Mouse (Mus musculus) heart, adult 2 months (tissue): Measurements from ENCODE around the gene Macrod2. TPM values are rescaled to one million over a fixed set of nuclear protein-coding genes. Genes with fewer than 3 reads are reported as not detected.

Experiments
- DNase-seq, 2 experiments: peaks; one replicate each; pipeline ENCODE4 v3.0.0; 2021
- H3K27ac ChIP-seq: fragments of 200-600 bp; 2 replicates; pipeline ENCODE4 v1.8.1; 2022
- H3K27me3 ChIP-seq: fragments of 200-500 bp; 2 replicates; pipeline ENCODE4 v1.6.1; 2012; ENCODE audit warnings: mild to moderate bottlenecking, low read length, inconsistent platforms, mixed read lengths; ENCODE audit not compliant: control insufficient read depth, insufficient read depth
- H3K36me3 ChIP-seq: fragments of 200-500 bp; 2 replicates; pipeline ENCODE4 v1.6.1; 2012; ENCODE audit warnings: low read length, inconsistent platforms; ENCODE audit not compliant: control insufficient read depth, insufficient read depth
- H3K4me1 ChIP-seq: fragments of 200-500 bp; 2 replicates; pipeline ENCODE4 v1.6.1; 2011; ENCODE audit warnings: low read length; ENCODE audit not compliant: control insufficient read depth, insufficient read depth
- H3K4me3 ChIP-seq: fragments of 200-600 bp; 2 replicates; pipeline ENCODE4 v1.8.1; 2022
- H3K79me2 ChIP-seq: fragments of 200-500 bp; replicated peaks from 2 replicates; pipeline ENCODE4 v1.6.1; 2012; ENCODE audit warnings: mild to moderate bottlenecking, inconsistent platforms, low read length, moderate library complexity, mixed read lengths; ENCODE audit not compliant: control insufficient read depth, insufficient read depth
- H3K9ac ChIP-seq: fragments of 200-500 bp; 2 replicates; pipeline ENCODE4 v1.6.1; 2012; ENCODE audit warnings: low read depth, mild to moderate bottlenecking, control low read depth, inconsistent platforms, low read length, mixed read lengths
- CTCF ChIP-seq: fragments of 200-600 bp; IDR thresholded peaks from 2 replicates; pipeline ENCODE4 v1.8.1; 2022; ENCODE audit warnings: antibody characterized with exemption, mild to moderate bottlenecking, moderate library complexity
- EP300 ChIP-seq: fragments of 200-500 bp; IDR thresholded peaks from 2 replicates; pipeline ENCODE4 v1.6.1; 2011; ENCODE audit warnings: low read depth, low read length, control low read depth; ENCODE audit not compliant: insufficient read depth
- POLR2A ChIP-seq: fragments of 200-500 bp; IDR thresholded peaks from 2 replicates; pipeline ENCODE4 v1.6.1; 2011; ENCODE audit warnings: mild to moderate bottlenecking, low read depth, low read length, control low read depth; ENCODE audit not compliant: insufficient read depth
- WGBS: fragments of 180-500 bp; shearing (Covaris S2); methylation state at CpG from one replicate; pipeline ENCODE4 v1.1.7; 2018; 5-methylcytosine and 5-hydroxymethylcytosine counted together
- intact Hi-C: fragments of 180-260 bp; cut with DNase I; formaldehyde crosslinking; loops from one replicate; pipeline ENCODE4 v1.15.1; 2025
- polyA plus RNA-seq: library from polyadenylated mRNA; depleted of rRNA; stranded (reverse); fragments of >200 nt; gene quantifications from 2 replicates; pipeline ENCODE4 v1.2.3, GENCODE M21; 2012
- total RNA-seq, 2 experiments: library from RNA; stranded (reverse); gene quantifications; 2 replicates each; pipeline ENCODE4 v1.2.3; 2021

Macrod2 gene
- total and polyA plus RNA-seq, 3 experiments = 2.3 to 9.7 (median 8.5) TPM

GRCm38 (mm10) chr2:142026721-142027120, 1631.6 kb downstream of the Macrod2 start:
- no peaks in the 10 kb centered on the region for H3K36me3 ChIP-seq

GRCm38 (mm10) chr2:142030756-142031646, 1635.9 kb downstream of the Macrod2 start:
- Histone ChIP-seq H3K36me3 (no peaks in the 10 kb centered on the region), H3K79me2 (no peaks in the 10 kb centered on the region), H3K27me3 (no peaks in the 10 kb centered on the region), H3K27ac (no peak overlapping the region), H3K4me3 (no peak overlapping the region), H3K9ac (no peak overlapping the region), H3K4me1 (no peaks in the 10 kb centered on the region)
- no peak for TF ChIP-seq CTCF
- no peak for TF ChIP-seq POLR2A
- no peak for TF ChIP-seq EP300
- DNase-seq = no peak
- WGBS = 62% methylated on average over 10 of the region's 10 CpGs
- intact Hi-C loops = no loop called here

More at GRCm38 (mm10) chr2:142026721-142027120, 1631.6 kb downstream of the Macrod2 start:
- Histone ChIP-seq H3K79me2 (no peaks in the 10 kb centered on the region), H3K27me3 (no peaks in the 10 kb centered on the region), H3K4me1 (no peaks in the 10 kb centered on the region), H3K27ac (no peak overlapping the region), H3K9ac (no peak overlapping the region), H3K4me3 (no peak overlapping the region)
- no peak for TF ChIP-seq CTCF
- TF ChIP-seq POLR2A = no peak
- TF ChIP-seq EP300 = no peak
- no peak for DNase-seq
- intact Hi-C loops = no loop called here

GRCm38 (mm10) chr2:142055576-142055975, 1660.5 kb downstream of the Macrod2 start:
- no peak overlapping the region for H3K27ac ChIP-seq
- no peaks in the 10 kb centered on the region for H3K4me1 ChIP-seq
- H3K36me3 ChIP-seq = no peaks in the 10 kb centered on the region
- H3K27me3 ChIP-seq = no peaks in the 10 kb centered on the region
- H3K9ac ChIP-seq = no peak overlapping the region
- 90% methylated on average over 6 of the region's 6 CpGs for WGBS
- DNase-seq = no peak
- no peak overlapping the region for H3K4me3 ChIP-seq
- no peaks in the 10 kb centered on the region for H3K79me2 ChIP-seq
- intact Hi-C loops = no loop called here
- TF ChIP-seq CTCF (no peak), EP300 (no peak), POLR2A (no peak)

- H3K27me3 ChIP-seq = no peaks in the 10 kb centered on the region
- H3K9ac ChIP-seq = no peak overlapping the region
- no peak overlapping the region for H3K27ac ChIP-seq
- DNase-seq = peak in 1 of 2 experiments; percentile 7
- H3K4me3 ChIP-seq = no peak overlapping the region
- no peaks in the 10 kb centered on the region for H3K36me3 ChIP-seq
- no peaks in the 10 kb centered on the region for H3K4me1 ChIP-seq
- intact Hi-C loops = no loop called here
- WGBS = 31% methylated on average over 14 of the region's 14 CpGs
- TF ChIP-seq CTCF (peak; percentile 51), EP300 (no peak), POLR2A (no peak)
- no peaks in the 10 kb centered on the region for H3K79me2 ChIP-seq
Observed at GRCm38 (mm10) chr2:142057889-142058750, 1663.0 kb downstream of the Macrod2 start.

- no peaks in the 10 kb centered on the region for H3K27me3 ChIP-seq
- intact Hi-C loops = no loop called here
- no peak overlapping the region for H3K27ac ChIP-seq
- no peaks in the 10 kb centered on the region for H3K4me1 ChIP-seq
- H3K9ac ChIP-seq = no peak overlapping the region
- no peak overlapping the region for H3K4me3 ChIP-seq
- no peaks in the 10 kb centered on the region for H3K79me2 ChIP-seq
- H3K36me3 ChIP-seq = no peaks in the 10 kb centered on the region
- TF ChIP-seq POLR2A (no peak), EP300 (no peak), CTCF (no peak)
- WGBS = 38% methylated on average over 2 of the region's 2 CpGs
- DNase-seq = no peak
Observed at GRCm38 (mm10) chr2:142058751-142059090, 1663.6 kb downstream of the Macrod2 start.

GRCm38 (mm10) chr2:142108947-142109346, 1713.8 kb downstream of the Macrod2 start:
- H3K4me3 ChIP-seq = no peak overlapping the region
- WGBS = 57% methylated on average over 3 of the region's 3 CpGs
- H3K4me1 ChIP-seq = no peaks in the 10 kb centered on the region
- DNase-seq = no peak
- intact Hi-C loops = no loop called here
- H3K36me3 ChIP-seq = no peaks in the 10 kb centered on the region
- no peak overlapping the region for H3K9ac ChIP-seq
- H3K79me2 ChIP-seq = no peaks in the 10 kb centered on the region
- TF ChIP-seq EP300 (no peak), POLR2A (no peak), CTCF (no peak)
- no peaks in the 10 kb centered on the region for H3K27me3 ChIP-seq
- H3K27ac ChIP-seq = no peak overlapping the region
